Mouse (Mus musculus) olfactory bulb, adult 2 months (tissue): Measurements from ENCODE around the gene Ece1.

Experiments
- CTCF ChIP-seq: fragments of 200-500 bp; IDR thresholded peaks from 2 replicates; pipeline ENCODE4 v1.5.1; 2012; ENCODE audit warnings: low read depth, mild to moderate bottlenecking, low read length, moderate library complexity; ENCODE audit not compliant: insufficient read depth
- POLR2A ChIP-seq: fragments of 200-500 bp; IDR thresholded peaks from 2 replicates; pipeline ENCODE4 v1.6.1; 2012; ENCODE audit warnings: mild to moderate bottlenecking, low read depth, low read length, moderate library complexity; ENCODE audit not compliant: insufficient read depth

GRCm38 (mm10) chr4:137897298-137897612, 35.2 kb downstream of the Ece1 start:
- TF ChIP-seq CTCF (no peak), POLR2A (no peak)
